16 mouse cellular contexts compared by ENCODE assay signal in genomic region chrX:11705851-11706557, GRCm38 (mm10).
"Had no signal": no experiment of that assay in that cellular context is flagged by ENCODE, and none has a peak within 500 bp of the region (broad histone marks: within the 10 kb centered on the region; RNA-seq: fewer than 3 reads in every experiment).

No protein-coding gene starts in this region.

- H3K9me3 ChIP-seq: limb, embryonic 12.5 days; megakaryocyte, embryonic 14.5 days; midbrain, embryonic 12.5 days had no signal

- H3K4me2 ChIP-seq: limb, embryonic 12.5 days; midbrain, embryonic 12.5 days had no signal

- H3K36me3 ChIP-seq: limb, embryonic 12.5 days; midbrain, embryonic 12.5 days had no signal

- DNase-seq: kidney, adult 18-20 months; kidney, postnatal 36 days; layer of hippocampus, adult 9-11 months; layer of hippocampus, postnatal 36 days; lung, adult 18-20 months; lung, postnatal 4 days; right cerebral cortex, adult 18-20 months; right cerebral cortex, postnatal 25 days; thymus, postnatal 4 days had no signal

- ATAC-seq: lung, postnatal 0 days; midbrain, embryonic 16.5 days had no signal

- H3K27ac ChIP-seq: limb, embryonic 12.5 days; liver, embryonic 14.5 days; midbrain, embryonic 12.5 days; stomach, postnatal 0 days had no signal

- H3K9ac ChIP-seq: limb, embryonic 12.5 days; liver, embryonic 14.5 days; midbrain, embryonic 12.5 days had no signal

- H3K4me3 ChIP-seq: limb, embryonic 12.5 days; megakaryocyte, embryonic 14.5 days; midbrain, embryonic 12.5 days had no signal
